Mouse (Mus musculus) CH12.LX (cell line): ENCODE measurements around the gene Ngp. TPM values are rescaled to one million over a fixed set of nuclear protein-coding genes. Genes with fewer than 3 reads are reported as not detected.

Source experiments
- DNase-seq: peaks from one replicate; pipeline ENCODE4 v3.0.0-alpha.2; 2013; ENCODE audit errors: extremely low read depth
- H3K27ac ChIP-seq: 2 replicates; pipeline ENCODE4 v1.5.1; 2012; ENCODE audit warnings: low read depth, mild to moderate bottlenecking, control low read depth, moderate library complexity; ENCODE audit not compliant: insufficient read depth
- H3K27me3 ChIP-seq: replicated peaks from 2 replicates; pipeline ENCODE3; 2012; ENCODE audit warnings: inconsistent platforms
- H3K36me3 ChIP-seq, 2 experiments: replicated peaks in 1 of 2; 2 replicates each; pipeline versions ENCODE3 to v1.6.1; 2012; ENCODE audit warnings: inconsistent platforms in 1 of 2, low read length in 1 of 2, mild to moderate bottlenecking in 1 of 2, mixed read lengths in 1 of 2, moderate library complexity in 1 of 2; ENCODE audit not compliant: control insufficient read depth in 1 of 2, insufficient read depth in 1 of 2
- H3K4me1 ChIP-seq, 2 experiments: 2 replicates each; pipeline ENCODE4 v1.6.1; 2012; ENCODE audit warnings: inconsistent platforms in 1 of 2, moderate library complexity in 1 of 2; ENCODE audit not compliant: insufficient read depth in 2 of 2, control insufficient read depth in 1 of 2
- H3K4me2 ChIP-seq: 2 replicates; pipeline ENCODE4 v1.6.1; 2012; ENCODE audit warnings: low read depth, mild to moderate bottlenecking, control low read depth; ENCODE audit not compliant: poor library complexity, insufficient read depth, severe bottlenecking
- H3K4me3 ChIP-seq, 3 experiments: fragments of 150-350 bp in 1 of 3; sonication (generic) in 1 of 3; replicated peaks in 1 of 3; 2 replicates each; pipeline versions ENCODE3 to v1.5.1; 2011 to 2012; ENCODE audit warnings: low read depth in 2 of 3, low read length in 2 of 3, mild to moderate bottlenecking in 2 of 3, moderate library complexity in 2 of 3, control low read depth in 1 of 3, improper control_type of control experiment in 1 of 3, inconsistent platforms in 1 of 3, mixed read lengths in 1 of 3; ENCODE audit not compliant: poor library complexity in 1 of 3
- H3K79me2 ChIP-seq: replicated peaks from 2 replicates; pipeline ENCODE4 v1.6.1; 2012; ENCODE audit warnings: mild to moderate bottlenecking, moderate library complexity; ENCODE audit not compliant: control insufficient read depth, poor library complexity, insufficient read depth, severe bottlenecking; ENCODE audit errors: extremely low read depth
- H3K9ac ChIP-seq: 2 replicates; pipeline ENCODE4 v1.6.1; 2012; ENCODE audit warnings: low read depth, mild to moderate bottlenecking, control low read depth, moderate library complexity; ENCODE audit not compliant: insufficient read depth
- H3K9me3 ChIP-seq: replicated peaks from 2 replicates; pipeline ENCODE3; 2012; ENCODE audit warnings: low read length, inconsistent platforms, mixed read lengths
- BHLHE40 ChIP-seq: IDR thresholded peaks from 2 replicates; pipeline ENCODE4 v1.6.1; 2011; ENCODE audit warnings: mild to moderate bottlenecking, low read depth, low read length, improper control_type of control experiment
- CHD1 ChIP-seq: IDR thresholded peaks from 2 replicates; pipeline ENCODE4 v1.6.1; 2012; ENCODE audit warnings: low read depth, low read length, improper control_type of control experiment, inconsistent platforms
- CTCF ChIP-seq, 2 experiments: IDR thresholded peaks in 1 of 2; conservative IDR thresholded peaks in 1 of 2; 2 replicates each; pipeline ENCODE4 v1.5.1; 2011 to 2012; ENCODE audit warnings: low read depth in 2 of 2, low read length in 2 of 2, improper control_type of control experiment in 1 of 2, inconsistent platforms in 1 of 2, mild to moderate bottlenecking in 1 of 2, moderate library complexity in 1 of 2
- EP300 ChIP-seq: IDR thresholded peaks from 2 replicates; pipeline ENCODE4 v1.6.1; 2011; ENCODE audit warnings: low read length, improper control_type of control experiment
- ETS1 ChIP-seq: conservative IDR thresholded peaks from 2 replicates; pipeline ENCODE4 v1.6.1; 2012; ENCODE audit warnings: low read depth, mild to moderate bottlenecking, inconsistent platforms, low read length, improper control_type of control experiment, moderate library complexity
- JUND ChIP-seq: conservative IDR thresholded peaks from 2 replicates; pipeline ENCODE4 v1.6.1; 2011; ENCODE audit warnings: low read depth, low read length, improper control_type of control experiment
- KAT2A ChIP-seq: IDR thresholded peaks from 2 replicates; pipeline ENCODE4 v1.6.1; 2012; ENCODE audit warnings: low read length, improper control_type of control experiment, inconsistent platforms; ENCODE audit not compliant: insufficient replicate concordance
- MAX ChIP-seq: IDR thresholded peaks from 2 replicates; pipeline ENCODE4 v1.6.1; 2011; ENCODE audit warnings: low read length, improper control_type of control experiment
- MEF2A ChIP-seq: IDR thresholded peaks from 2 replicates; pipeline ENCODE4 v1.6.1; 2014; ENCODE audit warnings: low read depth, mild to moderate bottlenecking, inconsistent platforms, low read length, improper control_type of control experiment, borderline replicate concordance
- MXI1 ChIP-seq: IDR thresholded peaks from 2 replicates; pipeline ENCODE4 v1.6.1; 2011; ENCODE audit warnings: mild to moderate bottlenecking, low read depth, low read length, improper control_type of control experiment
- MYC ChIP-seq: IDR thresholded peaks from 2 replicates; pipeline ENCODE4 v1.6.1; 2011; ENCODE audit warnings: low read depth, mild to moderate bottlenecking, improper control_type of control experiment, low read length
- NRF1 ChIP-seq: IDR thresholded peaks from 2 replicates; pipeline ENCODE4 v1.6.1; 2014; ENCODE audit warnings: low read depth, mild to moderate bottlenecking, inconsistent platforms, low read length, improper control_type of control experiment, moderate library complexity
- PAX5 ChIP-seq: IDR thresholded peaks from 2 replicates; pipeline ENCODE4 v1.6.1; 2012; ENCODE audit warnings: low read length, inconsistent platforms, mixed read lengths
- POLR2A ChIP-seq: IDR thresholded peaks from 2 replicates; pipeline ENCODE4 v1.6.1; 2011; ENCODE audit warnings: low read depth, mild to moderate bottlenecking, improper control_type of control experiment, low read length
- RAD21 ChIP-seq: IDR thresholded peaks from 2 replicates; pipeline ENCODE4 v1.6.1; 2011; ENCODE audit warnings: low read depth, mild to moderate bottlenecking, low read length, improper control_type of control experiment, moderate library complexity
- RCOR1 ChIP-seq: conservative IDR thresholded peaks from 2 replicates; pipeline ENCODE4 v1.6.1; 2012; ENCODE audit warnings: low read depth, mild to moderate bottlenecking, inconsistent platforms, low read length, improper control_type of control experiment
- SMC3 ChIP-seq: IDR thresholded peaks from 2 replicates; pipeline ENCODE4 v1.6.1; 2011; ENCODE audit warnings: low read depth, low read length, improper control_type of control experiment
- TCF12 ChIP-seq: IDR thresholded peaks from 2 replicates; pipeline ENCODE4 v1.6.1; 2014; ENCODE audit warnings: low read depth, mild to moderate bottlenecking, inconsistent platforms, low read length, improper control_type of control experiment
- UBTF ChIP-seq: IDR thresholded peaks from 2 replicates; pipeline ENCODE4 v1.6.1; 2012; ENCODE audit warnings: low read depth, mild to moderate bottlenecking, inconsistent platforms, low read length, improper control_type of control experiment, moderate library complexity
- USF2 ChIP-seq: conservative IDR thresholded peaks from 2 replicates; pipeline ENCODE4 v1.6.1; 2011; ENCODE audit warnings: low read depth, low read length, improper control_type of control experiment
- ZC3H11A ChIP-seq: IDR thresholded peaks from 2 replicates; pipeline ENCODE4 v1.6.1; 2012; ENCODE audit warnings: low read depth, mild to moderate bottlenecking, inconsistent platforms, low read length, improper control_type of control experiment
- ZKSCAN1 ChIP-seq: IDR thresholded peaks from 2 replicates; pipeline ENCODE4 v1.6.1; 2012; ENCODE audit warnings: low read depth, inconsistent platforms, low read length, improper control_type of control experiment, borderline replicate concordance
- ZMIZ1 ChIP-seq: IDR thresholded peaks from 2 replicates; pipeline ENCODE4 v1.6.1; 2012; ENCODE audit warnings: low read depth, mild to moderate bottlenecking, inconsistent platforms, low read length, improper control_type of control experiment
- ZNF384 ChIP-seq: IDR thresholded peaks from 2 replicates; pipeline ENCODE4 v1.6.1; 2012; ENCODE audit warnings: low read depth, low read length, improper control_type of control experiment, inconsistent platforms
- dilution Hi-C: fragments of 300-500 bp; cut with MboI; formaldehyde crosslinking; loops from 2 replicates; pipeline ENCODE4 v1.14.3; 2020; ENCODE audit warnings: low sequenced_read_pairs; ENCODE audit not compliant: extremely low pct_unique_long_range_greater_than_20kb, extremely low pct_ligation_motif_present
- in situ Hi-C: fragments of 300-500 bp; cut with MboI; formaldehyde crosslinking; loops from 3 replicates; pipeline ENCODE4 v1.14.3; 2019; ENCODE audit warnings: low sequenced_read_pairs, low pct_ligation_motif_present, low pct_unique_long_range_greater_than_20kb, mixed read lengths
- polyA plus RNA-seq: library from polyadenylated mRNA; unstranded; fragments of >175 nt; gene quantifications from 2 replicates; pipeline ENCODE4 v1.2.1, GENCODE M21; 2012; ENCODE audit warnings: low read depth; ENCODE audit not compliant: insufficient read length
- total RNA-seq, 2 experiments: library from RNA; depleted of rRNA; stranded (reverse); fragments of 300-350 nt in 1 of 2; fragments of >200 nt in 1 of 2; gene quantifications; 2 replicates each; pipeline ENCODE4 v1.2.3; 2012 to 2014

Gene Ngp
- not detected in 2 replicates for total RNA-seq (2012; rRNA removed)
- total RNA-seq (2014; rRNA removed), result not detected in 2 replicates
- polyA plus RNA-seq, result not detected in 2 replicates

- TF ChIP-seq POLR2A (no peak), ZNF384 (no peak), EP300 (no peak), CTCF (conservative IDR thresholded peaks at IDR 0.05 in 1 of 2, IDR thresholded peaks at IDR 0.05 in 1 of 2; ENCODE audit: low read depth in 2 of 2, low read length in 2 of 2) (no peak), MXI1 (no peak), PAX5 (no peak), ZC3H11A (no peak), BHLHE40 (no peak), NRF1 (no peak), TCF12 (no peak), USF2 (no peak), JUND (no peak), MEF2A (no peak), ETS1 (no peak), KAT2A (no peak), SMC3 (no peak), RAD21 (no peak), MAX (no peak), CHD1 (no peak)
- TF ChIP-seq, all 38 proteins: peak for 0
- dilution Hi-C loops (no loop called here), in situ Hi-C loops (no loop called here)
- Histone ChIP-seq H3K4me3 (no peak within 1 kb of the TSS), H3K9ac (no peak within 1 kb of the TSS), H3K9me3 (no peaks in the 10 kb centered on the region), H3K27ac (no peak within 1 kb of the TSS), H3K36me3 (no peaks in the 10 kb centered on the region), H3K4me1 (peaks cover 0 to 12% of the 10 kb centered on the region in 2 experiments; a peak in 2 of 4 replicates), H3K79me2 (no peaks in the 10 kb centered on the region), H3K27me3 (no peaks in the 10 kb centered on the region), H3K4me2 (no peak within 1 kb of the TSS)
- no peak for DNase-seq
These were observed at the start of gene Ngp for GRCm38 (mm10) chr9:110419511-110420112. TSS of gene Ngp (plus strand) at chr9:110419747.

- TF ChIP-seq NRF1 (no peak), MEF2A (no peak), ZMIZ1 (no peak), ZC3H11A (no peak), POLR2A (no peak), MYC (no peak), ETS1 (no peak), SMC3 (no peak), PAX5 (no peak), TCF12 (no peak), JUND (no peak), UBTF (no peak), ZKSCAN1 (no peak), RCOR1 (no peak), BHLHE40 (no peak), CHD1 (no peak)
- TF ChIP-seq, all 38 proteins: peak for 0
- no peak for DNase-seq
- in situ Hi-C loops (no loop called here), dilution Hi-C loops (no loop called here)
- Histone ChIP-seq H3K79me2 (no peaks in the 10 kb centered on the region), H3K27ac (no peak overlapping the region), H3K9ac (no peak overlapping the region), H3K4me1 (no peaks in the 10 kb centered on the region), H3K9me3 (no peaks in the 10 kb centered on the region), H3K36me3 (peaks cover 33 to 93% of the 10 kb centered on the region in 2 experiments), H3K4me3 (no peak overlapping the region), H3K4me2 (no peak overlapping the region), H3K27me3 (no peaks in the 10 kb centered on the region)
These were observed 49.7 kb upstream of the Ngp start for GRCm38 (mm10) chr9:110369860-110370259.
